Mouse (Mus musculus) liver, embryonic 15.5 days (tissue): ENCODE data around the gene Hdac11. TPM values are rescaled to one million over a fixed set of nuclear protein-coding genes. Genes with fewer than 3 reads are reported as not detected.

ENCODE experiments used
- ATAC-seq: fragments of 200-750 bp; cut with Nextera tagmentation; 2 replicates; pipeline ENCODE4 v1.8.0; 2017; ENCODE audit warnings: moderate number of reproducible peaks, mild to moderate bottlenecking, moderate library complexity; ENCODE audit not compliant: insufficient read depth
- H3K27ac ChIP-seq: fragments of 300-500 bp; sonication (generic); replicated peaks from 2 replicates; pipeline ENCODE4 v1.5.1; 2015; ENCODE audit warnings: mild to moderate bottlenecking, inconsistent platforms
- H3K27me3 ChIP-seq: fragments of 300-500 bp; sonication (generic); 2 replicates; pipeline ENCODE4 v1.6.1; 2015; ENCODE audit warnings: mild to moderate bottlenecking, inconsistent platforms
- H3K36me3 ChIP-seq: fragments of 300-500 bp; sonication (generic); replicated peaks from 2 replicates; pipeline ENCODE4 v1.6.1; 2015; ENCODE audit warnings: moderate library complexity, mild to moderate bottlenecking, inconsistent platforms
- H3K4me1 ChIP-seq: fragments of 300-500 bp; sonication (generic); replicated peaks from 2 replicates; pipeline ENCODE4 v1.6.1; 2015; ENCODE audit warnings: inconsistent platforms
- H3K4me2 ChIP-seq: fragments of 300-500 bp; sonication (generic); 2 replicates; pipeline ENCODE4 v1.6.1; 2015; ENCODE audit warnings: moderate library complexity, mild to moderate bottlenecking, inconsistent platforms
- H3K4me3 ChIP-seq: fragments of 300-500 bp; sonication (generic); replicated peaks from 2 replicates; pipeline ENCODE4 v1.5.1; 2015; ENCODE audit warnings: mild to moderate bottlenecking, inconsistent platforms
- H3K9ac ChIP-seq: fragments of 300-500 bp; sonication (generic); 2 replicates; pipeline ENCODE4 v1.6.1; 2015; ENCODE audit warnings: moderate library complexity, mild to moderate bottlenecking, inconsistent platforms
- H3K9me3 ChIP-seq: fragments of 300-500 bp; sonication (generic); replicated peaks from 2 replicates; pipeline ENCODE4 v1.6.1; 2016; ENCODE audit warnings: inconsistent platforms
- WGBS: fragments of 180-500 bp; shearing (Covaris S2); methylation state at CpG from one replicate; pipeline ENCODE4 v1.1.7; 2015; ENCODE audit warnings: mixed read lengths; ENCODE audit not compliant: insufficient replicate concordance; 5-methylcytosine and 5-hydroxymethylcytosine counted together
- polyA plus RNA-seq: library from polyadenylated mRNA; unstranded; fragments of >200 nt; fragmentation: Nextera tagmentation; extraction: Ambion mirVana; gene quantifications from 2 replicates; pipeline ENCODE4 v1.2.1, GENCODE M21; 2015

Gene Hdac11
- polyA plus RNA-seq, 1 experiment from 2014 or later, result 5.9 TPM

DNA sequence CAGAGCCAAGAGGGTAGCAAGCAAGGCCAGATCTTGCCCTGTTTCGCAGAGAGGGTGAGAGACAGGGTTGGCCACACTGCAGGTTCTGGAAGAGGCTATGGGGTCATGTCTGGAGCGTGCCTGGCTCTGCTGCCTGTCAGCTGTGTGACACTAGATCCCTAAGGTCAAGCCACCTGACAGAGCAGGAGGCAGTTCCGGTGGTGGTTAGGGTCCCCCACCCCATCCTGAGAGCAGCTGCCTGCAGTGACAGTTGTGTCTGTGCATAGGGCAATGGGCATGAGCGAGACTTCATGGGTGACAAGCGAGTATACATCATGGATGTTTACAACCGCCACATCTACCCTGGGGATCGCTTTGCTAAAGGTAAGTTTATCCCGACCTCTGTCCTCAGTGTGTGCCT lies 12.7 kb downstream of the Hdac11 start:
- no peak for ATAC-seq
- Histone ChIP-seq H3K4me3 (no peak overlapping the region), H3K4me2 (no peak overlapping the region), H3K9ac (no peak overlapping the region), H3K36me3 (peaks cover 41% of the 10 kb centered on the region; the same call in 1 of the 2 replicates), H3K9me3 (no peaks in the 10 kb centered on the region), H3K4me1 (peaks cover 39% of the 10 kb centered on the region), H3K27ac (no peak overlapping the region), H3K27me3 (no peaks in the 10 kb centered on the region)
- WGBS, result 74% methylated on average over 8 of the region's 8 CpGs

DNA sequence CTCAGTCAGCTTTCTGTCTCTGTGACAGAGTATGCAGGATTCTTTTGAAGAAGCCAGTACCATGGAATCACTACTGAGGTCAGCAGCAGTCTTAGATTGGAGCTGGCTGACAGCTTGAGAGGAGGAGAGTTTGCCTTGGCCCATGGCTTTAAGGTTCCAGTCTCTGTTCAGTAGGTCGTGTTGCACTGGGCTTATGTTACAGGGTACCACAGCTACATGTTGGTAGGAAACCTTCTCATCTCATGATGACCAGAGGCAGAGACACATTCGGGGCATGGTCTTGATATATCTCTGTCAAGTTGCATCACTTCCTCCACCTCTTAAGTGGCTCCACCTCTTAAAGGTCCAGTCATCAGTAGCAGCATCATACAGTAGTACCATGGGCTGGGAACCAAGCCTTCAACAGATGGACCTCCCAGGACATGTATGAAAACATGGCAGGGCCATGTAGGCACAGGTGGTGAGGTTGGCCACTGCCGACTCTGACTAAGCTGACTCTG lies 15.0 kb downstream of the Hdac11 start:
- H3K9me3 ChIP-seq, result no peaks in the 10 kb centered on the region
- H3K4me3 ChIP-seq, result no peak overlapping the region
- no peaks in the 10 kb centered on the region for H3K27me3 ChIP-seq
- peaks cover 32% of the 10 kb centered on the region; the same call in 1 of the 2 replicates for H3K36me3 ChIP-seq
- H3K4me2 ChIP-seq, result no peak overlapping the region
- H3K9ac ChIP-seq, result no peak overlapping the region
- peaks cover 16% of the 10 kb centered on the region for H3K4me1 ChIP-seq
- 51% methylated on average over 3 of the region's 3 CpGs for WGBS
- H3K27ac ChIP-seq, result no peak overlapping the region
- ATAC-seq, result no peak

DNA sequence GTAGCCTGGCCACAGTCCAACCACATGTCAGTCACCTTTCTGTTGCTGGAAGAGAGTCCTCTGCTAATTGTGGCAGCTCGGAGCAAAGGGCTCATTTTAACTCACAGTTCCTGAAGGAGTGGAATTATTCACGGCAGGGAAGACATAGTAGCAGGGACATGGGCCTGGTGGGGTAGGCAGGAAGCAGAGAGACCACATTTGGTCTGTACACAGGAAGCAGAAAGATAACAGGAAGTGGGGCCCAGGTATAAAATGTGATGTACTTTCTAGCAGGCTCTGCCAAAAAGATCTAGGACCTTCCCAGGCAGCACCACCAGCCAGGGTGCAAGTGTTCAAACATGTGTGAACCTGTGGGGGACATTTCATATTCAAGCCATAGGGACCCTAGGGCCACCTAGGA lies 15.9 kb downstream of the Hdac11 start:
- H3K4me3 ChIP-seq, result no peak overlapping the region
- no peak overlapping the region for H3K4me2 ChIP-seq
- ATAC-seq, result no peak
- WGBS, result 38% methylated on average over 2 of the region's 2 CpGs
- peaks cover 30% of the 10 kb centered on the region; the same call in 1 of the 2 replicates for H3K36me3 ChIP-seq
- H3K4me1 ChIP-seq, result peaks cover 13% of the 10 kb centered on the region
- no peaks in the 10 kb centered on the region for H3K27me3 ChIP-seq
- no peak overlapping the region for H3K27ac ChIP-seq
- no peak overlapping the region for H3K9ac ChIP-seq
- no peaks in the 10 kb centered on the region for H3K9me3 ChIP-seq

DNA sequence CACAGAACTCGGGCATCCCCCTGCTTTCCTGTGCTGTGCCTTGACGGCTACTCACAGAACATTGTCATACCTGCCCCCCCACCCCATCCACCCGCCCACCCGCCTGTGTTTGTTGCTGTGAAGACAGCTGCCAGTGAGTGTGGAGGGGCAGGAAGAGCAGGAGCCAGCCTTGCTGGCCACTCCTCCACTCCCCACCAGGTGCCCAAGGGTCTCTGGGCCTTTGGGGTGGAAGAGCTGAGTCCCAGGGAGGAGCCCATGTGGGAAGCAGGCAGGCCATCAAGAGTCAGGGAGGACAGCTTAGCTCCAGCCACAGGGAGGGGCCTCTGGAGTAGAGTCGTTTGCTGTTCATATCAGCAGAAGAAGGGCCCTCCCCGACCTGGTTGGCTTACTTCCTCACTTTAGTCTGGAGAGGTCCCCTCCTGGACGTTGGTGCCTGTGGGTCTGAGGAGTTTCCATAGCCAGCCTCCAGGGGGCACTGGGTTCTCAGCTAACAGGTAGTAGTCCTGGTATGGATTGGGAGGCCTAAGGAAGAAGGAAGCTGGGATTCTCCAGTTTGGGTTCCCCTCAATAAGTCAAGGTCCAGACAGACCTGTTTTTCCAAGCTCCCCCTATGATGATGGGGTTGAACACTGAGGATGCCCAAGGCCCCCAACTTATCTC lies 16.9 kb downstream of the Hdac11 start:
- Histone ChIP-seq H3K27ac (no peak overlapping the region), H3K9me3 (no peaks in the 10 kb centered on the region), H3K4me3 (no peak overlapping the region), H3K4me1 (peaks cover 14% of the 10 kb centered on the region), H3K36me3 (peaks cover 30% of the 10 kb centered on the region; the same call in 1 of the 2 replicates), H3K4me2 (no peak overlapping the region), H3K27me3 (no peaks in the 10 kb centered on the region), H3K9ac (no peak overlapping the region)
- no peak for ATAC-seq
- WGBS, result 32% methylated on average over 7 of the region's 7 CpGs

DNA sequence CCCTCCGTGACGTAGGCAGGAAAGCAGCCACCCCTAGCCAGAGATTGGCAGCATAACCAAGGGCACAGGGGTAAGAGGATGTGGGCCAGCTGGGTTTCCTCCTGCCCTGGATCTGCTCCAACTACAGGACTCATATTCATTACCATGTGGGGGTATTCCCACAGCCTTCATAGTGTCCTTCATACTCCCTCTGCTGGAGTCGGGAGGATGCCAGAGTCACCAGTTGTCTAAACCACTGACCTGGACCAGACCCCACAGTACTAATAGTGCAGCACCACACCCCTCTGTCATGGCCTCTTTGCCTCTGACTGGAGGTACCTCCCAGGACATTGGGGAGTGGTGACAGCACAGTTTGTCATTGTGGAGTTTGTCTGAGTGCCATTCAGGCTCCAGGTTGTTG lies 17.7 kb downstream of the Hdac11 start:
- Histone ChIP-seq H3K4me1 (peaks cover 14% of the 10 kb centered on the region), H3K4me2 (no peak overlapping the region), H3K9ac (no peak overlapping the region), H3K27me3 (no peaks in the 10 kb centered on the region), H3K4me3 (no peak overlapping the region), H3K27ac (no peak overlapping the region), H3K9me3 (no peaks in the 10 kb centered on the region), H3K36me3 (peaks cover 26% of the 10 kb centered on the region; the same call in 1 of the 2 replicates)
- no peak for ATAC-seq
- 78% methylated on average over 3 of the region's 3 CpGs for WGBS

DNA sequence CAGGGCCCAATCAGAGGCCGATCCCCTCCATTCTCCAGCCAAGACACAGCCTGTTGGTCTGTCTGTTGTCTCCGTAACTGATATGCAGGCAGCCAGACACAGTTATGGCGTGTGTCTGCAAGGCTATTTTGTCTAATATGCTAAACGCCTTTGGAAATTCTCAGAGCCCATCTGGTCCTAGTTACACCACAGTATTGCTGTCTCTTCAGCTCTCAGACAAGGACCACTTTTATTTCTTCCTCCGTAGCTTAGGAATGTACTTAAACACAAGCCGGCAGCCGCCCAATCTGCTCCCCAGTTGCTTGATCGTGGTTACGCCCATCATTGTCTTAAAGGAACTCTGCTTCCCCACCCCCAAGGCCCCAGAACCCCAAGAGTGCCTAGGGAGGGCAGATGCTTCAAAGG lies 24.3 kb downstream of the Hdac11 start:
- no peak overlapping the region for H3K27ac ChIP-seq
- no peak overlapping the region for H3K9ac ChIP-seq
- no peak overlapping the region for H3K4me3 ChIP-seq
- peaks cover 15% of the 10 kb centered on the region for H3K4me1 ChIP-seq
- WGBS, result 53% methylated on average over 9 of the region's 9 CpGs
- peaks cover 10% of the 10 kb centered on the region for H3K27me3 ChIP-seq
- no peak for ATAC-seq
- no peaks in the 10 kb centered on the region for H3K9me3 ChIP-seq
- H3K36me3 ChIP-seq, result no peaks in the 10 kb centered on the region
- no peak overlapping the region for H3K4me2 ChIP-seq

DNA sequence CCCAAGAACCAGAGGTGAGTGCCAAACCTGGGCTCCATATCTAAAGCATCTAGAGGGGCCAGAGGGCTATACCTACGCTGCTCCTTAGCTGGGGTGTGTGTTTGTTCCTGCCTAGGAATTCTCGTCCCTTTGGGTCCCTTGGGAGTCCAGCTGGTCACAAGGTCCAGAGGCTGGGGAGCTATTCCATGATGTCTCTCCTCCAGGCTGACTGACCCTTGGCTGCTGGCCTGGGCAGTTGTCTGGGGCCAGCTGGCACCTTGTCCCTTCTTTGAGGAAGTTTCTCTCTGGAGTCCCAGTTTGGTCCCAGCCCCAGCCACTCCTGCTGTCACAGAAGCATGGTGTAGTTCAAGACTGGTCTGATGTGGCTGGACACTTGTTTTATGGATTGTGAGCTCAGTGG lies 24.9 kb downstream of the Hdac11 start:
- WGBS, result 43% methylated on average over 2 of the region's 2 CpGs
- Histone ChIP-seq H3K9me3 (no peaks in the 10 kb centered on the region), H3K36me3 (no peaks in the 10 kb centered on the region), H3K4me1 (peaks cover 15% of the 10 kb centered on the region), H3K4me2 (no peak overlapping the region), H3K27me3 (peaks cover 10% of the 10 kb centered on the region), H3K27ac (no peak overlapping the region), H3K9ac (no peak overlapping the region), H3K4me3 (no peak overlapping the region)
- ATAC-seq, result no peak

DNA sequence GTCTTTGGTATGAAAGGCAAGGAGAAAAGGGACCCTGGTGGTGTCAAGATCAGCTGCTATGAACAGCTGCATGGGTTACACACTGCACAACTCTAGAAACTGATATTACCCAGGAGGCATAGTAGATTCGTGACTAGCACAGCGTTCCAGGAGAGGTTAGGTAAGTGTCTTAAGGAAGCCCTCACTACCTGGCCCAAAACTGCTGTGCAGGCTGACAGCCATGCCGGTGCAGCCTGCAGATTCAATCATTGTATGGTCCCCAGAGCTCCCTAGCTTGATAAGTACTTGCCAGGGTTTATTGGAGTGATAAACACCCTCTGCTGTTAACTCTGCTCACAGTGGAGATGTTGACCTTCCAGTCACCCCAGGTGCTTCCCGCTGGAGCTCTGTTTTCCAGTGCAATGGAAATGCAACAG lies 25.6 kb downstream of the Hdac11 start:
- WGBS, result 55% methylated on average over 4 of the region's 4 CpGs
- H3K4me1 ChIP-seq, result peaks cover 15% of the 10 kb centered on the region
- no peak overlapping the region for H3K4me2 ChIP-seq
- H3K4me3 ChIP-seq, result no peak overlapping the region
- no peak for ATAC-seq
- peaks cover 10% of the 10 kb centered on the region for H3K27me3 ChIP-seq
- no peaks in the 10 kb centered on the region for H3K36me3 ChIP-seq
- H3K9me3 ChIP-seq, result no peaks in the 10 kb centered on the region
- H3K27ac ChIP-seq, result no peak overlapping the region
- no peak overlapping the region for H3K9ac ChIP-seq

DNA sequence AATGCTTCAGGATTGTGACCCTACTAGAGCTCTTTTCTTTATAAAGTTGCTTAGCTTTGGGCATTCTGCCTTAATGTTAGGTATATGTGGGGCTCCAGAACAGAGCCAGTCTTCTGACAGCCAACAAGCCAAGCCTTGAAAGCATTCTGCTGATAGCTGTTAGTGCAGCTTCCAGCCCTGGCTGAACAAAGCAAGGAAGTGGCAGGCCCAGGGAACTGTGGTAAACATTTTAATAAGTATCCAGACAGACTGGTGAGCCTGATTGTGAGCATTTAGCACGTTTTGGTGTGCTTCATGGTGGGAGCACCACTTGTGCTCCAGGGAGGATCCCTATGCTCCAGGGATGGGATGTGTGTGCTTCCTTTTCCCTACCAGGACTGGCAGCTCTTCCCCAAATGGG lies 26.6 kb downstream of the Hdac11 start:
- Histone ChIP-seq H3K9ac (no peak overlapping the region), H3K4me2 (no peak overlapping the region), H3K27me3 (peaks cover 10% of the 10 kb centered on the region), H3K4me1 (peaks cover 13% of the 10 kb centered on the region), H3K27ac (no peak overlapping the region), H3K36me3 (no peaks in the 10 kb centered on the region), H3K9me3 (no peaks in the 10 kb centered on the region), H3K4me3 (no peak overlapping the region)
- no peak for ATAC-seq
- WGBS, result 3% methylated on average over 1 of the region's 1 CpGs

DNA sequence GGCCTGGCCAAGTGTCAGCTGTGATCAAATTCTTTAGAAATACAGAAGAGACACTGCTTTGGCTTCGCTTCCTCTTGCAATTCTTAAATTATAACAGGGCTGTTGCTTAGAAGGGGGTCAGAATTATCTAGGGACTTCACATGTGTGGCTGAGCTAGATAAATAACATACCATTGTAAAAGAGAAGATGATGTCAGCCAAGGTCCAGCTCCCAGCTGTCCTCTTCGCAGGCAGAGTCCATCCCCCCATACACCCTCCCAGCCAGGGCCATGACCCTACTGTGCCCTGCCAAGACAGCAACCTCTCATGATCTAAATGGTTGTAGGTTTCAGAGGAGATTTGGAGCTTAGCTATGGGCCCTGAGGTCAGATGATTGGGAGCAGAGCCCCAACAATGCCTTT lies 27.5 kb downstream of the Hdac11 start:
- Histone ChIP-seq H3K9ac (no peak overlapping the region), H3K27me3 (peaks cover 10% of the 10 kb centered on the region), H3K4me1 (peaks cover 10% of the 10 kb centered on the region), H3K9me3 (no peaks in the 10 kb centered on the region), H3K4me2 (no peak overlapping the region), H3K36me3 (no peaks in the 10 kb centered on the region), H3K27ac (no peak overlapping the region), H3K4me3 (no peak overlapping the region)
- ATAC-seq, result no peak
- 38% methylated on average over 2 of the region's 2 CpGs for WGBS

DNA sequence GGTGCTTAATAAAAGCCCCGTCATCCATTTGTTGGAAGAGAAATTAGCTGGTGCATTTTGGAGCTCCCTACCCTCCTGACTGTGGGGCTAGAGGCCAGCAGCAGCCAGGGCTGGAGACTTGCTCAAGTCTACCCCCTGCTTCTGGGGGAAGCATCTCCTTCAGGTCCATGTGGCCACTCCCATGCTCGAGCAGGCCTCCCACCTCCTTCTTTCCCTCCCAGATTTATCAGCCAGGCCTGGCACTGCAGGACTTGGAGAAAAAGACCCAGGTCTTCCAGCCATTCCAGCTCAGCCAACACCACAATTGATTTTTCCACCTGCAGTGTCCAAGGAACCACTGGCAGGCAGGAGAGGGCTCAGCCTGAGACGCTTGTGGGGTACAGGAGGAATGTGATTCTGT lies 28.3 kb downstream of the Hdac11 start:
- Histone ChIP-seq H3K27me3 (peaks cover 10% of the 10 kb centered on the region), H3K36me3 (no peaks in the 10 kb centered on the region), H3K4me1 (peaks cover 9% of the 10 kb centered on the region), H3K9ac (no peak overlapping the region), H3K9me3 (no peaks in the 10 kb centered on the region), H3K4me2 (no peak overlapping the region), H3K27ac (no peak overlapping the region), H3K4me3 (no peak overlapping the region)
- no peak for ATAC-seq
- 50% methylated on average over 3 of the region's 3 CpGs for WGBS

DNA sequence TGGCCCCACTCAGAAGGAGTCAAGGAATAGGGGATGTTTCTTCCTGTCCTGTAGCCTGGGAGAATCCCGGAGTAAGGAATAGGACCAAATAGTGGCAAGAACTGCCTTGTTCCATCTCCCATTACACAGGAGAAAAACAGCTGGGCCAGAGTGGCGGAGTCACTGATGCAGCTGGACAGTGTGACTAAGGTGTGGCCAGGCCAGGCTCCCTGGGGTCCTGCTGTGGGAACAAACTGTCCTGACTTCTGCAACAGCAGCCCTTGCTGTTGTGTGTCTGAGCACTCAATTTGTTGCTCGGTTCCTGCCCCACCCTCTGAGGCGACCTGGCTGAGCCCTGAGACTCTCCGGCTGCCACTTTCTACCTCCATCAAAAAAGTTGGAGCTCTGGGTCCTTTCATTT lies 29.0 kb downstream of the Hdac11 start:
- ATAC-seq, result no peak
- Histone ChIP-seq H3K9me3 (no peaks in the 10 kb centered on the region), H3K4me1 (peaks cover 7% of the 10 kb centered on the region; the same call in 1 of the 2 replicates), H3K4me3 (no peak overlapping the region), H3K36me3 (no peaks in the 10 kb centered on the region), H3K27me3 (peaks cover 10% of the 10 kb centered on the region), H3K4me2 (no peak overlapping the region), H3K27ac (no peak overlapping the region), H3K9ac (no peak overlapping the region)
- WGBS, result 69% methylated on average over 5 of the region's 5 CpGs
